Mouse (Mus musculus) cerebellum, adult 2 months (tissue): Measurements from ENCODE around the gene Saxo1. TPM values are rescaled to one million over a fixed set of nuclear protein-coding genes. Genes with fewer than 3 reads are reported as not detected.

Experiments
- DNase-seq, 2 experiments: peaks; one replicate each; pipeline ENCODE4 v3.0.0; 2021
- H3K27ac ChIP-seq: fragments of 200-500 bp; 2 replicates; pipeline ENCODE4 v1.5.1; 2012; ENCODE audit warnings: low read length, control low read depth, inconsistent platforms; ENCODE audit not compliant: insufficient read depth
- H3K27me3 ChIP-seq: fragments of 200-500 bp; 2 replicates; pipeline ENCODE4 v1.6.1; 2012; ENCODE audit warnings: inconsistent platforms, mild to moderate bottlenecking, low read length, moderate library complexity; ENCODE audit not compliant: control insufficient read depth, insufficient read depth
- H3K4me1 ChIP-seq: fragments of 200-500 bp; 2 replicates; pipeline ENCODE4 v1.6.1; 2011; ENCODE audit warnings: low read length; ENCODE audit not compliant: control insufficient read depth, insufficient read depth
- H3K4me3 ChIP-seq: fragments of 200-500 bp; replicated peaks from 2 replicates; pipeline ENCODE3; 2011; ENCODE audit warnings: mild to moderate bottlenecking, low read depth, low read length, control low read depth; ENCODE audit not compliant: insufficient read depth
- CTCF ChIP-seq: fragments of 200-500 bp; IDR thresholded peaks from 2 replicates; pipeline ENCODE4 v1.5.1; 2011; ENCODE audit warnings: low read depth, mild to moderate bottlenecking, control low read depth, low read length, moderate library complexity, borderline replicate concordance; ENCODE audit not compliant: insufficient read depth
- POLR2A ChIP-seq: fragments of 200-500 bp; IDR thresholded peaks from 2 replicates; pipeline ENCODE4 v1.6.1; 2011; ENCODE audit warnings: low read length, control low read depth, borderline replicate concordance; ENCODE audit not compliant: insufficient read depth
- WGBS: fragments of 180-500 bp; shearing (Covaris S2); methylation state at CpG from one replicate; pipeline ENCODE4 v1.1.7; 2018; 5-methylcytosine and 5-hydroxymethylcytosine counted together
- polyA plus RNA-seq: library from polyadenylated mRNA; depleted of rRNA; stranded (reverse); fragments of >200 nt; gene quantifications from 2 replicates; pipeline ENCODE4 v1.2.3, GENCODE M21; 2012

Gene Saxo1
- polyA plus RNA-seq, 1 experiment, result not detected

DNA sequence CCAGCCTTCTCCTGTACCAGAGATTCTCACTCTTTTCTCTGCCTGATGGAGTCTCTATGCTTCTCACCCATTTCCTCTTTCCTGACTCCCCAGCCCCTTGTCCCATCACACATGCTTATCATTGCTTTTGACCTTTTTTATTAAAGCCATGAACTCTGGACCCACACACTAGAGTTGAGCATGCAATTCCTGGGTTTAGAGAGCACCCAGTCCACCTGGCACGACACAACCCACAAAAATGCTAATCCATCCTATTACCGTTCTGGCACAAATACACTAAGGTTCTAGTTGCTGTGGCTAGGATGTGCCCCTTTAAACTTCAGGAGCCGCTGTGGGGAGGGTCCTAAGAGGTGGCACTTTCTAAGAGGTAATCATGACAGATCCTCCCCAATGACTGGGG is 122.5 kb downstream of the Saxo1 start:
- H3K27me3 ChIP-seq, result no peaks in the 10 kb centered on the region
- no peak overlapping the region for H3K4me3 ChIP-seq
- TF ChIP-seq POLR2A, result no peak
- TF ChIP-seq CTCF, result no peak
- DNase-seq, result no peak
- no peak overlapping the region for H3K27ac ChIP-seq
- H3K4me1 ChIP-seq, result no peaks in the 10 kb centered on the region
- 87% methylated on average over 3 of the region's 3 CpGs for WGBS

DNA sequence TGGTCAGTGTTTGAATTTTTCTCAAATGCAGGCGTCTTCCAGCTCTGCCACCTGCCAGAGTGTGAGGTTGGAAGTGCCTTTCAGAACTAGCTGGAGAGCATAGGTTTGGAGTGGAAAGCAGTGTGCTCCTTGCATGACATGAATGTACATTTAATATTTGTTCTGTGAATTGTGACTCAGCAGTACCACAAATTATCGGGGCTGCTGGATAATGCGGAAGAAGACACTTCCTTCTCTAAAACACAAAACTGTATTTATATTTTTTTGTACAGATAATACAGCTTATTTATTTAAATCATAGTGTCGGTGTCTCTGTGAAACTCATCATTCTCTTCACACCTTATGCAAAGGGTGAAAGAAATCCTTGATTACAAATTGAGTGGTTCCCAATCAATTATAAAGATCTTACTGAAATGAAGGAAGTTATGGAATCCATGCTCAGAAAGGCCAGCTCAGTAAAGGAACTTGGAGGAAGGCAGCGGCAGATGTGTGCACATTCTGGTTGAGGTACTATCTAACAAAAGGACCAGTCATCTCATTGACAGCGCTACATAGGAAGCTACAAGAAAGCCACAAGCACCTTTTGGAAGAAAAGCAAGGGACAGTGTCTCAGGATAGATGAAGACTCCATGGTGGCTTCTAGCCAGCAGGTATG is 129.9 kb downstream of the Saxo1 start:
- no peak overlapping the region for H3K27ac ChIP-seq
- 91% methylated on average over 6 of the region's 6 CpGs for WGBS
- H3K4me3 ChIP-seq, result no peak overlapping the region

DNA sequence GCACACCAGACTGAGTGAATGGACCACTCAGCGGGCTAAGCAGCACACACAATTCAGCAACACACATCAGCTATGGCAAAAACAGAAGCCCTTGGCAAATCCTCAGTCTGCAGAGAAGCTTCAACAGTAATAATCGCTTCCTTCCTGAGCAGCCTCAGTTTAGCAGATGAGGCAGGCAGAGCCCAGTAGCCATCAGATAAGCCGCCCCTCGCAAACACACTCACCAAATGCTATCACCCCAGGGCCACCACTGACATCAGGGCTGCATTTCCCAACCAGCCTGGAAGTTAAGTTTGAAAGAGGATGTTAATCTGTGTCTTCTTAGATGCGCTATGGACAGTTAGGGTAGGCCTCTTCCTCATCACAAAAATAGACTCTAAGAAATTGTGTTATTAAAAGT is 130.8 kb downstream of the Saxo1 start:
- Histone ChIP-seq H3K4me3 (no peak overlapping the region), H3K4me1 (no peaks in the 10 kb centered on the region), H3K27ac (no peak overlapping the region), H3K27me3 (no peaks in the 10 kb centered on the region)
- no peak for DNase-seq
- 77% methylated on average over 5 of the region's 5 CpGs for WGBS
- TF ChIP-seq POLR2A (no peak), CTCF (no peak)

More for the DNA sequence above, 129.9 kb downstream of the Saxo1 start:
- Histone ChIP-seq H3K4me1 (no peaks in the 10 kb centered on the region), H3K27me3 (no peaks in the 10 kb centered on the region)
- TF ChIP-seq POLR2A, result no peak
- no peak for TF ChIP-seq CTCF
- no peak for DNase-seq

DNA sequence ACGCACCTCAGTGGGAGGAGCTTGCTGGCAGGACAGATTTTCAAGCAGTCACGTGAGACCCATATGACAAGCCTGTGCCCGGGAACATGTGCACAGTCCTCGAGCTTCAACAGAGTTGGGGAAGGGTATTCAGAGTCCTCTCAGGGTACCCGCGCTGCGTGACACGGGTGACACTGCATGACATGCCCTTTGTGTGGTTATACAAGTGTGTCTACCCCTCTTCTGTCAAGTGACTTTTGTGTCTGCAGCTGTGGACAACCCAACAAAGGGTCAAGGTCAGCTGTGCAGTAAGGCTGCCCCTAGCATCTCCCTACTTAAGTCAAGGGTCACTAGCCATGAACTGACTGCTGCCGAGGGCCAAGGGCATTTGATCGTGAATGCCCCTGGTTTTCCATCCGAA is 131.6 kb downstream of the Saxo1 start:
- TF ChIP-seq POLR2A (no peak), CTCF (no peak)
- Histone ChIP-seq H3K4me1 (no peaks in the 10 kb centered on the region), H3K27ac (no peak overlapping the region), H3K4me3 (no peak overlapping the region), H3K27me3 (no peaks in the 10 kb centered on the region)
- WGBS, result 69% methylated on average over 11 of the region's 11 CpGs
- no peak for DNase-seq

DNA sequence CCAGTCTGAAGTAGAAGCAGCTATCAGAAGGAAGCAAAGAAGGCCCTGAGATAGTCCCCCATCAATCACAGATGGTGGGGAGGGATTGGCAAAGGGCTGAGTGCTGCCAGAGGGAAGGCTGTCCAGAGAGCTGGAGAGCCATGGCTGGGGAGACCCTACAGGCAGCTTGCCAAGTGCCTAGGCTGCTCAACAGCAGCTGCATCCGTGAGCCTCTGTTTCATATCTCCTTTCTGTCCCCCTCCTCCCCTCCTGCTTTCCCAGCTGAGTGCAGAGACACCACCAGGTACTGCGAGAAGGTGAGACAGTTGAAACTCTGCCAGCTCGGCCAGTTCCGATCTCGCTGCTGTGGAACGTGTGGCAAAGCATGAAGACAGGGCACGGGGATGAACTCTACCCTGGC is 132.5 kb downstream of the Saxo1 start:
- TF ChIP-seq POLR2A, result no peak
- TF ChIP-seq CTCF, result no peak
- no peaks in the 10 kb centered on the region for H3K4me1 ChIP-seq
- no peak overlapping the region for H3K4me3 ChIP-seq
- H3K27ac ChIP-seq, result no peak overlapping the region
- peak in 1 of 2 experiments; percentile 7 for DNase-seq
- H3K27me3 ChIP-seq, result no peaks in the 10 kb centered on the region
- 29% methylated on average over 7 of the region's 7 CpGs for WGBS

DNA sequence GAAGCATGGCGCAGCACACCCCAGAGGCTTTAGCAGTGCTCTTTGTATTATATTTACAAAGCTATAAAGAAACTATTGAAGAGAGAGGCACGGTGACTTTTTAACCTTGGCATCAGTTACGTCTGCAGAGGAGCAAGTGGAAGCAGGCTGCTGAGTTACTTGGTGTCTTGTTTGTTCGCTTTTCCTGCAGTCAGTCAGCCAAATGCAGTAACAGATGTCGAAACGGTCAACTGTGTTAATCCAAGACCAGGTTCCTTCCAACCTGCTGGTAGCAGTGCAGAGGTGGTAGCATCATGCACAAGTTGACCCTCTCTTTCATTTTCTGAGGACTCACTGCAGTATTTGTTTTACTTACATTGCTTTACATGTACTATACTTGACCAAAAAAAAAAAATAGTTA is 135.5 kb downstream of the Saxo1 start:
- H3K4me3 ChIP-seq, result no peak overlapping the region
- WGBS, result 42% methylated on average over 6 of the region's 6 CpGs

DNA sequence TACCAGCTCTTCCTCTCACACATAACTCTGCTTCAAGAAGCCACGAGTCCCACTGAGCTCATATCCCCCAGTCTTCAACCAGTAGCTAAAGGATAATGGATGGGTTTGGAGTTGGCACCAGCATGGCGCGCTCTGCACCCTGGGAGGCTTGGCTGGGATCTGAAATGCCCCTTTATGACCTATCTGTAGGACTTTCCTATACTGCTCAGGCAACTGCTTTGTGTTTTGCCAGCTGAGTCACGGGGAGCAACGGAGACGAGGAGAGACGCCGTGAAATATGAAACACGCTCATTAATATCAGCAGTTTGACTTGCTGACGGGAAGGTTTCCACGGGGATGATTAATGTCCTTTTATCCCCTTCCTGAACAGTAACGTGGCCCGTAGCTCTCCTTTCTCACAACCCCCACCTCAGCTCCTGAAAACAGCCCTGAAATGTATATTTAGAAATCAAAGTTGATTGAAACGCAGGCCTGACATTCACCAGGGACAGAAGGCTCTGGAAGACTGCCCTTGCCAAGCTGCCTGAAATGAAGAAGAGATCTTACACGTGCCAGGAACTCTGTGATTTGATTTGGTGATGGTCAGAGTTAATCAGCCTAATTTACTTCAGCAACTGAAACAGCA is 141.6 kb downstream of the Saxo1 start:
- 21% methylated on average over 15 of the region's 15 CpGs for WGBS
- H3K4me3 ChIP-seq, result no peak overlapping the region
- H3K27me3 ChIP-seq, result no peaks in the 10 kb centered on the region
- no peak overlapping the region for H3K27ac ChIP-seq
- TF ChIP-seq CTCF, result no peak
- no peak for TF ChIP-seq POLR2A
- no peaks in the 10 kb centered on the region for H3K4me1 ChIP-seq
- no peak for DNase-seq

More for the DNA sequence above, 135.5 kb downstream of the Saxo1 start:
- Histone ChIP-seq H3K27ac (no peak overlapping the region), H3K27me3 (no peaks in the 10 kb centered on the region), H3K4me1 (no peaks in the 10 kb centered on the region)
- no peak for DNase-seq
- TF ChIP-seq CTCF, result no peak
- no peak for TF ChIP-seq POLR2A

DNA sequence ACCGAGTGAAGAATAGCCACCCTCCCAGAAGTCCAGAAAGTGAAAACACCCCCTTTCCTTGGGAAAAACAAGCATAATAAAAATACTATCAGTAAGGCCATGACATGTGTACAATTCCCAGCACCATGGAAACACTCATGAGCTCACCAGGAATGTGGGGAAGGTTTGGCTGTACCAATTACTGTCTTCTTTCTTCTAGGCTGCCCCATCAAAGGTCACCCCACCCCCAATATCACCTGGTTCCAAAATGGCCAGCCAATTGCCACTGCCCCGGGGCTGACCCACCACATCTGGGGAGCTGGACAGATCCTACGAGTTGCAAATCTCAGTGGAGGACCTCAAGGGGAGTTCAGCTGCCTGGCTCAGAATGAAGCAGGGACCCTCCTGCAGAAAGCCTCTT is 144.7 kb downstream of the Saxo1 start:
- H3K27ac ChIP-seq, result no peak overlapping the region
- peaks cover 5% of the 10 kb centered on the region; the same call in 1 of the 2 replicates for H3K4me1 ChIP-seq
- no peak for TF ChIP-seq POLR2A
- no peak for TF ChIP-seq CTCF
- H3K4me3 ChIP-seq, result no peak overlapping the region
- DNase-seq, result no peak
- WGBS, result 62% methylated on average over 3 of the region's 3 CpGs
- no peaks in the 10 kb centered on the region for H3K27me3 ChIP-seq
